Mouse (Mus musculus): Measurements from ENCODE around the gene Tmigd3. TPM values are rescaled to one million over a fixed set of nuclear protein-coding genes. Genes with fewer than 3 reads are reported as not detected.

Tmigd3 gene
- 0.33 and 0.46 TPM in 2 replicates for polyA plus RNA-seq (2014; fragmentation: Nextera tagmentation; extraction: Ambion mirVana)

GRCm38 (mm10) chr3:105870558-105870957, at the start of gene Tmigd3, which contains the start of gene Adora3:
TSS of gene Tmigd3 (plus strand) at chr3:105870903.
TSS of gene Adora3 (plus strand) at chr3:105870858.
- Histone ChIP-seq H3K9ac (ENCODE audit: low read depth, low read length) (no peak within 1 kb of the TSS), H3K36me3 (ENCODE audit: control insufficient read depth, insufficient read depth, low read length) (no peaks in the 10 kb centered on the region), H3K9me3 (replicated peaks; ENCODE audit: control insufficient read depth, low read length) (no peaks in the 10 kb centered on the region), H3K4me1 (ENCODE audit: control insufficient read depth, insufficient read depth, low read length) (peaks cover 12% of the 10 kb centered on the region), H3K27ac (ENCODE audit: low read depth, low read length) (no peak within 1 kb of the TSS), H3K27me3 (ENCODE audit: control insufficient read depth, insufficient read depth, low read length) (no peaks in the 10 kb centered on the region), H3K4me2 (no peak within 1 kb of the TSS), H3K4me3 (ENCODE audit: low read depth, low read length) (no peak within 1 kb of the TSS)
- WGBS (ENCODE audit: insufficient replicate concordance): 93% methylated on average over 3 of the region's 3 CpGs
- ATAC-seq (replicated peaks; ENCODE audit: insufficient number of reproducible peaks, low FRiP score, low TSS enrichment): no peak

- H3K4me3 ChIP-seq (ENCODE audit: low read depth, low read length): no peak overlapping the region
- no peak overlapping the region for H3K27ac ChIP-seq (ENCODE audit: low read depth, low read length)
- H3K36me3 ChIP-seq (ENCODE audit: control insufficient read depth, insufficient read depth, low read length): no peaks in the 10 kb centered on the region
- H3K4me1 ChIP-seq (ENCODE audit: control insufficient read depth, insufficient read depth, low read length): peaks cover 25% of the 10 kb centered on the region
- ATAC-seq (replicated peaks; ENCODE audit: insufficient number of reproducible peaks, low FRiP score, low TSS enrichment): no peak
- no peaks in the 10 kb centered on the region for H3K9me3 ChIP-seq (replicated peaks; ENCODE audit: control insufficient read depth, low read length)
- peaks cover 45% of the 10 kb centered on the region for H3K27me3 ChIP-seq (ENCODE audit: control insufficient read depth, insufficient read depth, low read length)
- no peak overlapping the region for H3K4me2 ChIP-seq
- 83% methylated on average over 3 of the region's 3 CpGs for whole genome bisulfite sequencing (ENCODE audit: insufficient replicate concordance)
- no peak overlapping the region for H3K9ac ChIP-seq (ENCODE audit: low read depth, low read length)
Measured at GRCm38 (mm10) chr3:105821504-105821903, 49.2 kb upstream of the Tmigd3 start.

DNA sequence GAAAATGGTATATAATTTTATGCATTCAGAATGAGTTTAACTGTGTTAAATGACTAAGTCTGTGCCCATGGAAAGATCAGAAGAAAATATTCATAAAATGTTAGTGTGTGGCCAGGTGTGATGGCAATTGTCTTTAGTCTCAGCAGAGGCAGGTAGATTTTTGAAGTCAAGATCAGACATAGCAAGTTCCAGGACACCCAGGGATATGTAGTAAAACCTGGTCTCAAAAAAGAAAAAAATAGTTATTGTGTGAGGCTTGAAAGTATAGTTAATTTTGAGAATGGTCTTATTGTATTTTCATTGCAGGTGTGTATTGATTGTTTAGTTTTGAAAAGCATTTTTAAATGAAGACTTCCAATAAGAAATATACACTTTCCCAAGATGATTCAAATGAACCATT, 47.1 kb upstream of the Tmigd3 start:
- H3K27ac ChIP-seq (ENCODE audit: low read depth, low read length): no peak overlapping the region
- ATAC-seq (replicated peaks; ENCODE audit: insufficient number of reproducible peaks, low FRiP score, low TSS enrichment): no peak
- H3K4me3 ChIP-seq (ENCODE audit: low read depth, low read length): no peak overlapping the region
- no peak overlapping the region for H3K9ac ChIP-seq (ENCODE audit: low read depth, low read length)
- H3K9me3 ChIP-seq (replicated peaks; ENCODE audit: control insufficient read depth, low read length): no peaks in the 10 kb centered on the region
- peaks cover 37% of the 10 kb centered on the region for H3K27me3 ChIP-seq (ENCODE audit: control insufficient read depth, insufficient read depth, low read length)
- H3K36me3 ChIP-seq (ENCODE audit: control insufficient read depth, insufficient read depth, low read length): no peaks in the 10 kb centered on the region
- H3K4me2 ChIP-seq: no peak overlapping the region
- H3K4me1 ChIP-seq (ENCODE audit: control insufficient read depth, insufficient read depth, low read length): peaks cover 20% of the 10 kb centered on the region

GRCm38 (mm10) chr3:105824103-105824502, 46.6 kb upstream of the Tmigd3 start:
- no peak for ATAC-seq (replicated peaks; ENCODE audit: insufficient number of reproducible peaks, low FRiP score, low TSS enrichment)
- WGBS (ENCODE audit: insufficient replicate concordance): 18% methylated on average over 5 of the region's 5 CpGs
- H3K9me3 ChIP-seq (replicated peaks; ENCODE audit: control insufficient read depth, low read length): no peaks in the 10 kb centered on the region
- no peak overlapping the region; the same call in 1 of the 2 replicates for H3K4me2 ChIP-seq
- H3K27me3 ChIP-seq (ENCODE audit: control insufficient read depth, insufficient read depth, low read length): peaks cover 34% of the 10 kb centered on the region
- H3K9ac ChIP-seq (ENCODE audit: low read depth, low read length): no peak overlapping the region
- H3K36me3 ChIP-seq (ENCODE audit: control insufficient read depth, insufficient read depth, low read length): no peaks in the 10 kb centered on the region
- no peak overlapping the region for H3K27ac ChIP-seq (ENCODE audit: low read depth, low read length)
- no peak overlapping the region for H3K4me3 ChIP-seq (ENCODE audit: low read depth, low read length)
- peaks cover 18% of the 10 kb centered on the region for H3K4me1 ChIP-seq (ENCODE audit: control insufficient read depth, insufficient read depth, low read length)

- no peak overlapping the region for H3K4me3 ChIP-seq (ENCODE audit: low read depth, low read length)
- 44% methylated on average over 2 of the region's 2 CpGs for WGBS (ENCODE audit: insufficient replicate concordance)
Measured at GRCm38 (mm10) chr3:105824704-105825103, 46.0 kb upstream of the Tmigd3 start.

GRCm38 (mm10) chr3:105825501-105826161, 45.1 kb upstream of the Tmigd3 start:
- H3K27me3 ChIP-seq (ENCODE audit: control insufficient read depth, insufficient read depth, low read length): peaks cover 20% of the 10 kb centered on the region
- H3K9me3 ChIP-seq (replicated peaks; ENCODE audit: control insufficient read depth, low read length): no peaks in the 10 kb centered on the region
- peaks cover 18% of the 10 kb centered on the region for H3K4me1 ChIP-seq (ENCODE audit: control insufficient read depth, insufficient read depth, low read length)
- H3K36me3 ChIP-seq (ENCODE audit: control insufficient read depth, insufficient read depth, low read length): no peaks in the 10 kb centered on the region
- H3K9ac ChIP-seq (ENCODE audit: low read depth, low read length): no peak overlapping the region
- no peak overlapping the region for H3K4me3 ChIP-seq (ENCODE audit: low read depth, low read length)
- WGBS (ENCODE audit: insufficient replicate concordance): 36% methylated on average over 7 of the region's 7 CpGs
- ATAC-seq (replicated peaks; ENCODE audit: insufficient number of reproducible peaks, low FRiP score, low TSS enrichment): 0 out of 2 replicates have a peak, but pooled peaks have one; percentile 22
- H3K4me2 ChIP-seq: 0 out of 2 replicates have a peak overlapping the region, but pooled peaks have one; percentile 3
- no peak overlapping the region for H3K27ac ChIP-seq (ENCODE audit: low read depth, low read length)

More at GRCm38 (mm10) chr3:105824704-105825103, 46.0 kb upstream of the Tmigd3 start:
- H3K4me1 ChIP-seq (ENCODE audit: control insufficient read depth, insufficient read depth, low read length): peaks cover 18% of the 10 kb centered on the region
- H3K9ac ChIP-seq (ENCODE audit: low read depth, low read length): no peak overlapping the region
- no peaks in the 10 kb centered on the region for H3K9me3 ChIP-seq (replicated peaks; ENCODE audit: control insufficient read depth, low read length)
- H3K4me2 ChIP-seq: no peak overlapping the region
- no peak for ATAC-seq (replicated peaks; ENCODE audit: insufficient number of reproducible peaks, low FRiP score, low TSS enrichment)
- peaks cover 30% of the 10 kb centered on the region for H3K27me3 ChIP-seq (ENCODE audit: control insufficient read depth, insufficient read depth, low read length)
- no peak overlapping the region for H3K27ac ChIP-seq (ENCODE audit: low read depth, low read length)
- no peaks in the 10 kb centered on the region for H3K36me3 ChIP-seq (ENCODE audit: control insufficient read depth, insufficient read depth, low read length)

DNA sequence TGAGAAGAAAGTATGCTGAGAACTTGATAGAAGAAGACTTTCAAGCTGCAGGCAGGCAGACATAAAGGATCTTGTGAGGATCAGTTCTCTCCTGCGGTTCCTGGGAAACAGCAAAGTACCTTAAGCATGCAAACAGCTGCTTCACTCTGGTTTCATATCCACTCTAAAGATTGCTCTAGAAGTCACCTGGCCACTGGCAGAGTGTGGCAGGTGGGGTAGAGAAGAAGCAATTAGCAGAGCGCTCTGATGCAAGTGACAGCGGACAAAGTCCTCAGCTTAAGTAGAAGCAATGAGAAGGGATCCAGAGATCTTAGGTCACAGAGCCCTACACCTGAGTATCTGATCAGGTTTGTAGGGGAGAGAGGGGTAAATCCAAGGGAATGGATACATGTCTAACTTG, 39.1 kb upstream of the Tmigd3 start:
- Histone ChIP-seq H3K9ac (ENCODE audit: low read depth, low read length) (no peak overlapping the region), H3K4me2 (no peak overlapping the region), H3K4me3 (ENCODE audit: low read depth, low read length) (no peak overlapping the region), H3K9me3 (replicated peaks; ENCODE audit: control insufficient read depth, low read length) (no peaks in the 10 kb centered on the region), H3K4me1 (ENCODE audit: control insufficient read depth, insufficient read depth, low read length) (no peaks in the 10 kb centered on the region), H3K27ac (ENCODE audit: low read depth, low read length) (no peak overlapping the region), H3K36me3 (ENCODE audit: control insufficient read depth, insufficient read depth, low read length) (no peaks in the 10 kb centered on the region), H3K27me3 (ENCODE audit: control insufficient read depth, insufficient read depth, low read length) (no peaks in the 10 kb centered on the region)
- WGBS (ENCODE audit: insufficient replicate concordance): 91% methylated on average over 3 of the region's 3 CpGs
- ATAC-seq (replicated peaks; ENCODE audit: insufficient number of reproducible peaks, low FRiP score, low TSS enrichment): no peak

GRCm38 (mm10) chr3:105835875-105836274, 34.8 kb upstream of the Tmigd3 start:
- H3K27ac ChIP-seq (ENCODE audit: low read depth, low read length): no peak overlapping the region
- no peak overlapping the region for H3K9ac ChIP-seq (ENCODE audit: low read depth, low read length)
- no peak overlapping the region for H3K4me2 ChIP-seq
- no peaks in the 10 kb centered on the region for H3K4me1 ChIP-seq (ENCODE audit: control insufficient read depth, insufficient read depth, low read length)
- WGBS (ENCODE audit: insufficient replicate concordance): 48% methylated on average over 3 of the region's 3 CpGs
- no peak overlapping the region for H3K4me3 ChIP-seq (ENCODE audit: low read depth, low read length)
- ATAC-seq (replicated peaks; ENCODE audit: insufficient number of reproducible peaks, low FRiP score, low TSS enrichment): no peak
- H3K9me3 ChIP-seq (replicated peaks; ENCODE audit: control insufficient read depth, low read length): no peaks in the 10 kb centered on the region
- H3K27me3 ChIP-seq (ENCODE audit: control insufficient read depth, insufficient read depth, low read length): no peaks in the 10 kb centered on the region; the same call in 1 of the 2 replicates
- H3K36me3 ChIP-seq (ENCODE audit: control insufficient read depth, insufficient read depth, low read length): no peaks in the 10 kb centered on the region

DNA sequence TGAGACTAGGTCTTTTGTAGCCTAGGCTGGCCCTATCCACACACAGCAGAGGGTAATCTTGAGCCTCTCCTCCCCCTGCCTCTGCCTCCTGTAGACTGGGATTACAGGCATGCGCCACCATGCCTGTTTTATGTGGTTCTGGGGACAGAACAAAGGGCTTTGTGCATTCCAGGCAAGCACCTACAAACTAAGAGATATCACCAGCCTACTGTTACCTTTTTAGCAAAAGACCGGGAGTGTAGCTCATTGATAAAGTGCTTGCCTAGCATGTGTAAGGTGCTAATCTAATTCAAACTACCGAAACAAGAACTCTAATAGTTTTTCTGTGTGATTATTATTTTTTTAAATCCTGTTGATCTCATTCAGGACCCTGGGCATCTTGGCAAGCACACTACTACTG, 33.8 kb upstream of the Tmigd3 start:
- peaks cover 2% of the 10 kb centered on the region; the same call in 1 of the 2 replicates for H3K27me3 ChIP-seq (ENCODE audit: control insufficient read depth, insufficient read depth, low read length)
- H3K4me1 ChIP-seq (ENCODE audit: control insufficient read depth, insufficient read depth, low read length): no peaks in the 10 kb centered on the region
- 65% methylated on average over 3 of the region's 3 CpGs for WGBS (ENCODE audit: insufficient replicate concordance)
- ATAC-seq (replicated peaks; ENCODE audit: insufficient number of reproducible peaks, low FRiP score, low TSS enrichment): no peak
- no peak overlapping the region for H3K27ac ChIP-seq (ENCODE audit: low read depth, low read length)
- no peaks in the 10 kb centered on the region for H3K36me3 ChIP-seq (ENCODE audit: control insufficient read depth, insufficient read depth, low read length)
- no peak overlapping the region for H3K4me2 ChIP-seq
- H3K9ac ChIP-seq (ENCODE audit: low read depth, low read length): no peak overlapping the region
- H3K4me3 ChIP-seq (ENCODE audit: low read depth, low read length): no peak overlapping the region
- H3K9me3 ChIP-seq (replicated peaks; ENCODE audit: control insufficient read depth, low read length): no peaks in the 10 kb centered on the region

Data from heart, embryonic 11.5 days (tissue).